Mouse (Mus musculus) G1E (cell line): Measurements from ENCODE around the gene Sec16a. TPM values are rescaled to one million over a fixed set of nuclear protein-coding genes. Genes with fewer than 3 reads are reported as not detected.

ENCODE experiments used
- ATAC-seq: 2 replicates; pipeline ENCODE4 v1.8.0; 2016; ENCODE audit warnings: mild to moderate bottlenecking; ENCODE audit not compliant: insufficient number of reproducible peaks, poor library complexity, low FRiP score, severe bottlenecking; ENCODE audit errors: extremely low read depth
- DNase-seq: peaks from one replicate; pipeline ENCODE4 v3.0.0; 2012; ENCODE audit warnings: low spot score
- H3K27me3 ChIP-seq: 2 replicates; pipeline ENCODE4 v1.6.1; 2012; ENCODE audit warnings: mild to moderate bottlenecking, low read length, inconsistent platforms; ENCODE audit not compliant: insufficient read depth
- H3K36me3 ChIP-seq: replicated peaks from 2 replicates; pipeline ENCODE3; 2012; ENCODE audit warnings: mild to moderate bottlenecking, inconsistent platforms
- H3K4me1 ChIP-seq: 2 replicates; pipeline ENCODE4 v1.6.1; 2012; ENCODE audit warnings: low read depth, low read length, inconsistent platforms, mixed read lengths; ENCODE audit not compliant: insufficient read depth
- H3K4me3 ChIP-seq: 2 replicates; pipeline ENCODE4 v1.5.1; 2012; ENCODE audit warnings: low read depth, mild to moderate bottlenecking, inconsistent platforms, low read length, moderate library complexity, mixed read lengths
- H3K9me3 ChIP-seq: replicated peaks from 2 replicates; pipeline ENCODE4 v1.6.1; 2012; ENCODE audit warnings: inconsistent platforms
- CTCF ChIP-seq: IDR thresholded peaks from 2 replicates; pipeline ENCODE4 v1.5.1; 2012; ENCODE audit warnings: low read depth, low read length, inconsistent platforms, mixed read lengths
- GATA1 ChIP-seq: IDR thresholded peaks from 2 replicates; pipeline ENCODE4 v1.6.1; 2012; ENCODE audit warnings: borderline replicate concordance, low read length, inconsistent platforms, mixed read lengths
- GATA2 ChIP-seq: IDR thresholded peaks from 2 replicates; pipeline ENCODE4 v1.6.1; 2012; ENCODE audit warnings: low read depth, low read length, inconsistent platforms, borderline replicate concordance
- POLR2AphosphoS5 ChIP-seq: IDR thresholded peaks from 2 replicates; pipeline ENCODE4 v1.6.1; 2012; ENCODE audit warnings: low read depth, low read length, inconsistent platforms; ENCODE audit not compliant: insufficient replicate concordance
- TAL1 ChIP-seq: conservative IDR thresholded peaks from 2 replicates; pipeline ENCODE4 v1.6.1; 2012; ENCODE audit warnings: low read depth, low read length, inconsistent platforms, mixed read lengths
- polyA plus RNA-seq: library from polyadenylated mRNA; stranded (reverse); fragments of >175 nt; gene quantifications from 2 replicates; pipeline ENCODE4 v1.2.3, GENCODE M21; 2012
- total RNA-seq, 2 experiments: library from RNA; stranded (forward) in 1 of 2; stranded (reverse) in 1 of 2; fragments of 200-1000 nt in 1 of 2; fragments of >200 nt in 1 of 2; fragmentation: Nextera tagmentation in 1 of 2; gene quantifications; 2 replicates each; pipeline ENCODE4 v1.2.3; 2014 to 2017

Sec16a gene
- total and polyA plus RNA-seq, 3 experiments: 34.4 to 83.5 (median 37.8) TPM

DNA sequence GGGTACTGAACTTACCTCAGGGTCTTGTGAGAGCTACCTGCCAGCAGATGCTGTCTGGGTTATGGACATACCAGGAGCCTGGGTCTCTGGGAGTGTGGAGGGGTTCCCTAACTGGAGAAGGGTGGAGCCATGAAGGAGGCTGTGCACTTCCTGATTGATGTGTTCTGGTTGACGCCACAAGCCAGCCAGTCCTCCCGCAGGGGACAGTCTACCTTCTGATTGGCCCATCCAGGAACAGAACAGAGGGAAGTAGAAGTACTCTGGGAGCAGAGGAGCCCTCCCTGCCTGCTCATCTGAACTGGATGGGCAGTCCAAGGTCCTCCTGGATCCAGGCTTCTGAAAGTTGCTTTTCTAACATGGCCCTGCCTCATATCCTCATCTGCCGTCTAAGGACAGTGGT, 84.2 kb downstream of the Sec16a start, which contains the start of gene Card9:
Card9 (minus strand) TSS at position 147 of the 400 bp plus-strand sequence.
- Histone ChIP-seq H3K4me1 (peaks cover 6% of the 10 kb centered on the region; the same call in 1 of the 2 replicates), H3K36me3 (peaks cover 53% of the 10 kb centered on the region), H3K9me3 (no peaks in the 10 kb centered on the region), H3K27me3 (peaks cover 21% of the 10 kb centered on the region), H3K4me3 (no peak within 1 kb of the TSS)
- no peak for DNase-seq
- no peak for ATAC-seq
- no peak for TF ChIP-seq CTCF
- TF ChIP-seq TAL1: no peak
- no peak for TF ChIP-seq POLR2AphosphoS5
- no peak for TF ChIP-seq GATA2
- no peak for TF ChIP-seq GATA1

DNA sequence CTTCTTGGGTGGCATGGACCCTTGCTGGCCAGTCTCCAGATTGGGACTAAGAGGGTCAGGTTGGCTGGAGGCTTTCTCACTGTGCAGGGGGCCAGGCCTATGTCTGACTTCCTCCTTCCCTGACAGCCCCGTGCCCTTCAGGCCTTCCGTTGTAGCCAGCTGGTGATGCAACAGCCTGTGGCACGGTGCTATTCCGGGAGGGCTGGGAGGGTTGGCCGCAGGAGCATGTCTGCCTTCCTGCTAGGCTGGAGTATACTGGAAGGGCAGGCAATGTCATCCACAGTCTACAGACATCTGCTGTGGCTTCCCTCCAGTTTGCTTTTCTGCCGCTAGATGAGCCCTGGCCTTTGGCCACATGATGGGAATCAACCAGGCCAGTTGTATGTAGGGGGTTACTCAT, 85.0 kb downstream of the Sec16a start:
- Histone ChIP-seq H3K36me3 (peaks cover 46% of the 10 kb centered on the region), H3K4me3 (no peak overlapping the region), H3K9me3 (no peaks in the 10 kb centered on the region), H3K4me1 (peaks cover 6% of the 10 kb centered on the region; the same call in 1 of the 2 replicates), H3K27me3 (peaks cover 25% of the 10 kb centered on the region)
- TF ChIP-seq GATA1: no peak
- no peak for TF ChIP-seq GATA2
- no peak for TF ChIP-seq TAL1
- no peak for TF ChIP-seq POLR2AphosphoS5
- TF ChIP-seq CTCF: no peak
- DNase-seq (no peak), ATAC-seq (no peak)

Other genes with a start within 250 kb of the Sec16a start
- not detected in 2 replicates for gene Lhx3, start 236.9 kb downstream of the Sec16a start, total RNA-seq (2014; fragmentation: Nextera tagmentation)
- not detected in 2 replicates for gene Lhx3, start 236.9 kb downstream of the Sec16a start, total RNA-seq (2017)
- not detected in 2 replicates for gene Lhx3, start 236.9 kb downstream of the Sec16a start, polyA plus RNA-seq
- gene Qsox2, start 207.7 kb downstream of the Sec16a start, total RNA-seq (2014; fragmentation: Nextera tagmentation): 10.8 and 12.2 TPM in 2 replicates
- gene Qsox2, start 207.7 kb downstream of the Sec16a start, total RNA-seq (2017): 6.8 and 6.9 TPM in 2 replicates
- 7.6 TPM in 2 replicates for gene Qsox2, start 207.7 kb downstream of the Sec16a start, polyA plus RNA-seq
- not detected in 2 replicates for gene Ccdc187, start 150.7 kb downstream of the Sec16a start, total RNA-seq (2014; fragmentation: Nextera tagmentation)
- gene Ccdc187, start 150.7 kb downstream of the Sec16a start, total RNA-seq (2017): under 0.01 and 0.11 TPM in 2 replicates
- gene Ccdc187, start 150.7 kb downstream of the Sec16a start, polyA plus RNA-seq: not detected in 2 replicates
- not detected in 2 replicates for gene Gpsm1, start 129.7 kb downstream of the Sec16a start, total RNA-seq (2014; fragmentation: Nextera tagmentation)
- gene Gpsm1, start 129.7 kb downstream of the Sec16a start, total RNA-seq (2017): 0.22 and 0.46 TPM in 2 replicates
- 0.05 and 0.11 TPM in 2 replicates for gene Gpsm1, start 129.7 kb downstream of the Sec16a start, polyA plus RNA-seq
- 7.6 and 8.8 TPM in 2 replicates for gene Dnlz, start 93.1 kb downstream of the Sec16a start, total RNA-seq (2014; fragmentation: Nextera tagmentation)
- gene Dnlz, start 93.1 kb downstream of the Sec16a start, total RNA-seq (2017): 9.4 and 9.8 TPM in 2 replicates
- gene Dnlz, start 93.1 kb downstream of the Sec16a start, polyA plus RNA-seq: 14.2 and 14.5 TPM in 2 replicates
- not detected in 2 replicates for gene Card9, start 84.3 kb downstream of the Sec16a start, total RNA-seq (2014; fragmentation: Nextera tagmentation)
- gene Card9, start 84.3 kb downstream of the Sec16a start, total RNA-seq (2017): 0.12 and 0.16 TPM in 2 replicates
- gene Card9, start 84.3 kb downstream of the Sec16a start, polyA plus RNA-seq: 0.35 and 0.38 TPM in 2 replicates
- 18.7 and 25.4 TPM in 2 replicates for gene Snapc4, start 64.6 kb downstream of the Sec16a start, total RNA-seq (2014; fragmentation: Nextera tagmentation)
- 42.2 and 46.0 TPM in 2 replicates for gene Snapc4, start 64.6 kb downstream of the Sec16a start, total RNA-seq (2017)
- gene Snapc4, start 64.6 kb downstream of the Sec16a start, polyA plus RNA-seq: 64.0 and 67.9 TPM in 2 replicates
- gene Entr1, start 55.9 kb downstream of the Sec16a start, total RNA-seq (2014; fragmentation: Nextera tagmentation): 56.5 and 69.8 TPM in 2 replicates
- gene Entr1, start 55.9 kb downstream of the Sec16a start, total RNA-seq (2017): 58.2 and 63.7 TPM in 2 replicates
- 68.2 and 71.5 TPM in 2 replicates for gene Entr1, start 55.9 kb downstream of the Sec16a start, polyA plus RNA-seq
- gene Pmpca, start 55.9 kb downstream of the Sec16a start, total RNA-seq (2014; fragmentation: Nextera tagmentation): 56.9 and 76.5 TPM in 2 replicates
- gene Pmpca, start 55.9 kb downstream of the Sec16a start, total RNA-seq (2017): 78.8 and 94.3 TPM in 2 replicates
- gene Pmpca, start 55.9 kb downstream of the Sec16a start, polyA plus RNA-seq: 542 and 594 TPM in 2 replicates
- gene Inpp5e, start 36.0 kb downstream of the Sec16a start, total RNA-seq (2014; fragmentation: Nextera tagmentation): 19.7 and 23.0 TPM in 2 replicates
- gene Inpp5e, start 36.0 kb downstream of the Sec16a start, total RNA-seq (2017): 7.6 and 8.2 TPM in 2 replicates
- 16.0 and 16.2 TPM in 2 replicates for gene Inpp5e, start 36.0 kb downstream of the Sec16a start, polyA plus RNA-seq
- not detected in 2 replicates for gene Notch1, start 71.4 kb upstream of the Sec16a start, total RNA-seq (2014; fragmentation: Nextera tagmentation)
- 0.06 and 0.71 TPM in 2 replicates for gene Notch1, start 71.4 kb upstream of the Sec16a start, total RNA-seq (2017)
- gene Notch1, start 71.4 kb upstream of the Sec16a start, polyA plus RNA-seq: 0.02 and 0.06 TPM in 2 replicates
- 29.6 and 31.9 TPM in 2 replicates for gene Egfl7, start 134.8 kb upstream of the Sec16a start, total RNA-seq (2014; fragmentation: Nextera tagmentation)
- gene Egfl7, start 134.8 kb upstream of the Sec16a start, total RNA-seq (2017): 160 and 228 TPM in 2 replicates
- 131 and 136 TPM in 2 replicates for gene Egfl7, start 134.8 kb upstream of the Sec16a start, polyA plus RNA-seq
- gene Gm20532, start 141.4 kb upstream of the Sec16a start, total RNA-seq (2014; fragmentation: Nextera tagmentation): not detected in 2 replicates
- not detected in 2 replicates for gene Gm20532, start 141.4 kb upstream of the Sec16a start, total RNA-seq (2017)
- gene Gm20532, start 141.4 kb upstream of the Sec16a start, polyA plus RNA-seq: not detected in 2 replicates
- 4.7 and 6.9 TPM in 2 replicates for gene Agpat2, start 159.2 kb upstream of the Sec16a start, total RNA-seq (2014; fragmentation: Nextera tagmentation)
- gene Agpat2, start 159.2 kb upstream of the Sec16a start, total RNA-seq (2017): 4.6 and 7.4 TPM in 2 replicates
- 6.0 and 6.1 TPM in 2 replicates for gene Agpat2, start 159.2 kb upstream of the Sec16a start, polyA plus RNA-seq
- not detected in 2 replicates for gene Fam69b, start 183.2 kb upstream of the Sec16a start, total RNA-seq (2014; fragmentation: Nextera tagmentation)
- gene Fam69b, start 183.2 kb upstream of the Sec16a start, total RNA-seq (2017): 0.22 TPM in 1 of 2 replicates, not detected in the other
- not detected in 2 replicates for gene Fam69b, start 183.2 kb upstream of the Sec16a start, polyA plus RNA-seq
- not detected in 2 replicates for gene Lcn4, start 226.1 kb upstream of the Sec16a start, total RNA-seq (2014; fragmentation: Nextera tagmentation)
- not detected in 2 replicates for gene Lcn4, start 226.1 kb upstream of the Sec16a start, total RNA-seq (2017)
- not detected in 2 replicates for gene Lcn4, start 226.1 kb upstream of the Sec16a start, polyA plus RNA-seq